8 mouse cellular contexts compared by ENCODE assay signal in genomic region chr7:25305956-25306613, GRCm38 (mm10). TPM values are rescaled to one million over a fixed set of nuclear protein-coding genes. Genes with fewer than 3 reads are reported as not detected.
DNase-seq lines count a peak whose midpoint lies in the region; ATAC-seq and TF ChIP-seq lines count a peak whose summit lies in the region.

Gene Tmem145, plus strand, starts transcription at chr7:25306106.

- no peak for ATAC-seq in G1E (ENCODE audit: extremely low read depth, insufficient number of reproducible peaks, low FRiP score, poor library complexity, severe bottlenecking)
- ATAC-seq in hindbrain, embryonic 12.5 days (ENCODE audit: low FRiP score) = peak; percentile 78
- peak; percentile 82 for ATAC-seq in midbrain, embryonic 13.5 days

- WGBS in hindbrain, embryonic 12.5 days = 0% methylated on average over 47 of the region's 47 CpGs
- under 1% methylated on average over 47 of the region's 47 CpGs for WGBS in midbrain, embryonic 13.5 days

- no peak for TF ChIP-seq CTCF in G1E (IDR thresholded peaks at IDR 0.05; ENCODE audit: low read depth, low read length)

- H3K9me3 ChIP-seq in G1E (replicated peaks) = no peaks in the 10 kb centered on the region
- H3K9me3 ChIP-seq in hindbrain, embryonic 12.5 days (replicated peaks) = no peaks in the 10 kb centered on the region
- H3K9me3 ChIP-seq in midbrain, embryonic 13.5 days = no peaks in the 10 kb centered on the region

- peaks cover 62% of the 10 kb centered on the region for H3K27me3 ChIP-seq in G1E (ENCODE audit: insufficient read depth, low read length)
- peaks cover 19% of the 10 kb centered on the region for H3K27me3 ChIP-seq in hindbrain, embryonic 12.5 days
- peaks cover 23% of the 10 kb centered on the region for H3K27me3 ChIP-seq in midbrain, embryonic 13.5 days

- intact Hi-C loops in left cerebral cortex, postnatal 4 days (cut with DNase I) = no loop called here

- peak within 1 kb of the TSS; percentile 83 for H3K9ac ChIP-seq in hindbrain, embryonic 12.5 days
- H3K9ac ChIP-seq in midbrain, embryonic 13.5 days (replicated peaks) = peak within 1 kb of the TSS; percentile 81

- peaks cover 11% of the 10 kb centered on the region for H3K4me1 ChIP-seq in G1E (ENCODE audit: insufficient read depth, low read depth, low read length)
- peaks cover 7% of the 10 kb centered on the region for H3K4me1 ChIP-seq in hindbrain, embryonic 12.5 days
- H3K4me1 ChIP-seq in midbrain, embryonic 13.5 days (replicated peaks) = peaks cover 14% of the 10 kb centered on the region

- H3K36me3 ChIP-seq in G1E (replicated peaks) = no peaks in the 10 kb centered on the region
- H3K36me3 ChIP-seq in hindbrain, embryonic 12.5 days = no peaks in the 10 kb centered on the region
- peaks cover 14% of the 10 kb centered on the region; the same call in 1 of the 2 replicates for H3K36me3 ChIP-seq in midbrain, embryonic 13.5 days

- H3K4me2 ChIP-seq in hindbrain, embryonic 12.5 days (replicated peaks) = peak within 1 kb of the TSS; percentile 93
- H3K4me2 ChIP-seq in midbrain, embryonic 13.5 days (replicated peaks) = peak within 1 kb of the TSS; percentile 73

- no peak within 1 kb of the TSS; the same call in 1 of the 2 replicates for H3K4me3 ChIP-seq in G1E (ENCODE audit: low read depth, low read length)
- peak within 1 kb of the TSS; percentile 60 for H3K4me3 ChIP-seq in hindbrain, embryonic 12.5 days
- peak within 1 kb of the TSS; percentile 55 for H3K4me3 ChIP-seq in midbrain, embryonic 13.5 days (replicated peaks)

- peak within 1 kb of the TSS; percentile 87 for H3K27ac ChIP-seq in hindbrain, embryonic 12.5 days
- H3K27ac ChIP-seq in midbrain, embryonic 13.5 days = peak within 1 kb of the TSS; percentile 88

- peak; percentile 46 for DNase-seq in gastrocnemius, postnatal 10 days
- no peak for DNase-seq in gastrocnemius, postnatal 25 days
- peak; percentile 71 for DNase-seq in G1E (ENCODE audit: low spot score)
- DNase-seq in embryo, embryonic 11 days = peak; percentile 86
- DNase-seq in left cerebral cortex, postnatal 4 days = peak; percentile 68
- no peak for DNase-seq in ovary, postnatal 14 days (ENCODE audit: low spot score)

RNA-seq across cellular contexts. Expression of gene Tmem145, which starts in this region (rescaled TPM):
- not detected for total RNA-seq in gastrocnemius, postnatal 10 days (2021)
- total RNA-seq in gastrocnemius, postnatal 25 days (2021) = not detected
- not detected in 2 replicates for total RNA-seq in G1E (2014; fragmentation: Nextera tagmentation)
- total RNA-seq in G1E (2017) = not detected in 2 replicates
- polyA plus RNA-seq in G1E (2012) = not detected in 2 replicates
- 24.3 and 25.9 TPM in 2 replicates for polyA plus RNA-seq in hindbrain, embryonic 12.5 days (2016; fragmentation: Nextera tagmentation; extraction: Ambion mirVana)
- 100 to 1,000 TPM in 1 of 2 experiments, 10 to 100 TPM in 1; 99.6 to 104 TPM for total RNA-seq in left cerebral cortex, postnatal 4 days (2021)
- 41.1 and 47.1 TPM in 2 replicates for polyA plus RNA-seq in midbrain, embryonic 13.5 days (2015; fragmentation: Nextera tagmentation; extraction: Ambion mirVana)

Comparison
In these comparisons a context has a peak if more than half of its experiments do, and no peak if none do; other contexts are left out.
1. RNA of gene Tmem145 (total RNA-seq): 99.6 to 104 TPM in left cerebral cortex, postnatal 4 days; not detected in gastrocnemius, postnatal 10 days, not detected in G1E and not detected in gastrocnemius, postnatal 25 days; every median in the first group is over 10 times any median in the second.
2. RNA of gene Tmem145 (polyA plus RNA-seq): 41.1 to 47.1 TPM in midbrain, embryonic 13.5 days and 24.3 to 25.9 TPM in hindbrain, embryonic 12.5 days; not detected in G1E; every median in the first group is over 10 times any median in the second.
3. Peak in DNase-seq in gastrocnemius, postnatal 10 days; RNA of the gene not detected or under 1 TPM.
4. Peak in DNase-seq in G1E; RNA of the gene not detected or under 1 TPM.
5. DNase-seq: peak in embryo, embryonic 11 days (single experiment) and left cerebral cortex, postnatal 4 days (single experiment); none in gastrocnemius, postnatal 25 days (single experiment) and ovary, postnatal 14 days (single experiment).